Mouse (Mus musculus) brain, embryonic 14.5 days (tissue): ENCODE results near the gene Slit3. TPM values are rescaled to one million over a fixed set of nuclear protein-coding genes. Genes with fewer than 3 reads are reported as not detected.
A peak's percentile ranks its signal among the peaks of the same experiment; 100 is the strongest.

Experiments
- DNase-seq: peaks from one replicate; pipeline ENCODE4 v3.0.0-alpha.2; 2011; ENCODE audit warnings: low read depth
- CTCF ChIP-seq: fragments of 200-500 bp; IDR thresholded peaks from 2 replicates; pipeline ENCODE4 v1.5.1; 2012; ENCODE audit warnings: inconsistent platforms, mild to moderate bottlenecking, moderate library complexity, borderline replicate concordance; ENCODE audit not compliant: insufficient read depth, insufficient read length; ENCODE audit errors: extremely low read depth
- POLR2A ChIP-seq: fragments of 200-500 bp; IDR thresholded peaks from 2 replicates; pipeline ENCODE4 v1.6.1; 2012; ENCODE audit warnings: mild to moderate bottlenecking, inconsistent platforms, borderline replicate concordance; ENCODE audit not compliant: poor library complexity, insufficient read depth, insufficient read length, severe bottlenecking; ENCODE audit errors: extremely low read depth
- polyA plus RNA-seq: library from polyadenylated mRNA; depleted of rRNA; stranded (reverse); fragments of >200 nt; gene quantifications from 2 replicates; pipeline ENCODE4 v1.2.3, GENCODE M21; 2012

Gene Slit3
- polyA plus RNA-seq, 1 experiment: 9.3 TPM

DNA sequence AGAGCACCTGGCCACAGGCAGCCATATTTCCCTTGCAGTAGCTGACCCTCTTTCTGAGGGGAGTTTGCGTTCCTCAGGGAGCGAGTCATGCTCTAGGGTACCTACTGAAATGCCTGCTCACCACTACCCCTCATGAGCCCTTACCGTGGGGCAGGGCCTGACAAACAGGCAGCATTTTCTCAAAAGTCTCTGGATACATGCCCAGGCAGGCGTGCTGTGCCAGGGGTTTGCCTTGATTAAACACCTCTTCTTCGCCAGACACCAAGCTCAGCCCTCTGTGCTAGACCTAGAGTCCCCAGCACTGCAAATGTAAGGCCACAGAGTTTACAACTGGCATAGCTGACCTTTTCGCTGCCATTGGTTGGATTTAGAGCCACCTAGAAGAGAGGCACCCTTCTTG, 345.7 kb downstream of the Slit3 start:
- no peak for TF ChIP-seq POLR2A
- no peak for TF ChIP-seq CTCF
- DNase-seq: peak; percentile 63

DNA sequence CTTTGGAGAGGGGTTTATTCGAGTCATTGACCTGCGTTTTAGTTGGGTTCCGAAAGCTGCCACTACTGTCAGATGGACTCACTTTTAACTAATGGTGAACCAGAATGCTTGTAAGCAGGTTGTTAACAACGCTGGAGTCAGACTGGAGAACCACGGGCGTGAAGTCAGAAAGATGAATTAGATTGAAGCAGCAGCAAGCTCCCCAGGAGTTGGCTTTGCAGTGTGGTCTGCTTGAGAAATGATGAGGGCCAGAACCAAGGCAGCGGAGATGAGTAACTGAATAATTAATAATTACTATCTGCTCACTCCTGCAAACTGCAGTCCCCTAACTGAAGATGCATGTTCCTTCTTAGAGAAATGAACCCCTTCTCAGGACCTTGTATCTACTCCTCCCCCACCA, 347.8 kb downstream of the Slit3 start:
- DNase-seq: no peak
- TF ChIP-seq CTCF (no peak), POLR2A (no peak)

DNA sequence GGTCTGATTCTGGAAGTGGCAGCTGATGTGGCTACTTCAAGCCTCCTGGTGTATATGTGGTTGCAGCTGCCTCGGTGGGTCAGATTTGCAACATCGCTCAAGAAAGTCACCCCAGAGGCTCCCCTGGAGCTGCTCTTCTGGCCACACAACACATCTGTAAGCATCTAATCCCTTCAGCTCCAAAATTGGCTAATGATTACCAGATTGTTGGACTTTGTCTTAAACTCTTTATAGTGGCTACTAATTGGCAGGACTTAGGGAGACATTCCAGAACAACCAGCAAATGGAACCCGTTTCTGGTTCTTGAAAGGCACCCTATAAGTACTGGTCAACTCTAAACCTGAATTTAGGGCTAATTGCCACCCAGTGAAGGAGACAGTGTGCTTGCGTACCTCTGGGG, 348.9 kb downstream of the Slit3 start:
- no peak for DNase-seq
- TF ChIP-seq CTCF (no peak), POLR2A (no peak)

DNA sequence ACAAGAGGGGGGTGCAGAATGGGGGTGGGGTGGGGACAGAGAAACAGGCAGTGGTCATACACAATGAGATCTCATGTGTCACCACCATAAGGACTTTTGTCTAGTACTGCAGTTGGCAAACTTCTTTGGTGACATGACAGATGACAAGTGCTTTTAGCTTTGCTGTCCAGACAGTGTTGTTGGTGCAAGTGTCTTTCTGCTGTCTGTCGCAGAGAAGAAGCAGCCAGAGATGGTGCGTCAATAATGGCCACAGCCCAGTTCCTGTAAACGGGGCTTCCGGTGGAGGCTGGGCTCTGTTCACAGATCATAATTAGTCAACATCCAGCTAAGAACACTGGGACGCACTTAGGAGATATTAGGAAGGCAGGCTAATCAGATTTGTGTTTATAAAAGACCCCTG, 349.8 kb downstream of the Slit3 start:
- no peak for DNase-seq
- TF ChIP-seq CTCF (no peak), POLR2A (no peak)

DNA sequence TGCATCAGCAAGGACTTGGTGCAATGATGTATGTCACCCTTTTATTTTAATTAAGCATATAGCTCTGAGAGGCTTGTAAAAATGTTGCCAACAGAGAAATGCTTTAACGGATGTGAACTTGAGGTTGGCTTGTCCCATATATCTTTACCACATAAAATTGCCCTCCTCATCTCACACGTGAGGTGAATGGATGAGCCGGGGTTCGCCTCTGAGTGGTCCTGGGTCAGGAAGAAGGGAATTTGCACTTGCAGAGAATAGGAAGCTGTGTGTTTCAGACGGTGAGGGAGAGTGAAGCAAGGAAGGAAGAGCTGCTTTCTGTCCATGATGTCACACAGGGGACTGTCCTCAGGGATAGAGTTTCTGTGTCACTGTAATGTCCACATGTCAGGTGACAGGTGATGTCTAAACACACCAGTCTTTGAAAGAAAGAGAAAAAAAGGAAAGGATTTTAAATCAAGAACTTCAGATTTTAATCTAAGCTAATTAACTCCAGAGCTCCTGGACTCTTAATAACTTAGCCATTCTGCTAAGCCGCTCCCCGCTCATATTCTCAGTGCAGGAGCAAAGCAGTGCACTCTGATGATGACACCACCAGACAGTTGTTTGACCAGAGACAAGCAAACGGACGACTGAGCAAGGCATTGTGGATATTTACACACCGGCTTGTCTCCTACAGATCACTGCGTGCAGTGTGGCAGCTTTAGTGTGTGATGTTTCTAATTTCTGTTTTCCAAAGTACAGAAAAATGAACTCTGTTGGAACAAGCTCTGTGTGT, 352.0 kb downstream of the Slit3 start:
- DNase-seq: no peak
- TF ChIP-seq CTCF: no peak
- no peak for TF ChIP-seq POLR2A

DNA sequence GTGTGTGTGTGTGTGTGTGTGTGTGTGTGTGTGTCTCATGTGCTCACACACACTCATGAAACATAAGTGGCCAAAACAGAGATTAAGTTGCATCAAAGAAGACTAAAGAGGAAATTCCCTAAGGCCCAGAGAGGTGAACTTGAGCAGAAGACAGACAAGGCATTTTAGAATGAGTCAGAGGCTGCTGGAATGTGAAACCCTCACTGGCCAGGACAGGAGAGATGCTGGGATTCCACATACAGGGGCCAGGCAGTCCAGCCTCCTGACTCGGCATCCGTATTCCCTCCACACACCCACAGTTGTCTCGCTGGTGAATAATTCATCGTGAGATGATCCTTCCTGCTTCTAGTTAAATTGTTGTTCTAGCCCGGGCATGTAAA, 352.6 kb downstream of the Slit3 start:
- DNase-seq: no peak
- TF ChIP-seq CTCF (no peak), POLR2A (no peak)

DNA sequence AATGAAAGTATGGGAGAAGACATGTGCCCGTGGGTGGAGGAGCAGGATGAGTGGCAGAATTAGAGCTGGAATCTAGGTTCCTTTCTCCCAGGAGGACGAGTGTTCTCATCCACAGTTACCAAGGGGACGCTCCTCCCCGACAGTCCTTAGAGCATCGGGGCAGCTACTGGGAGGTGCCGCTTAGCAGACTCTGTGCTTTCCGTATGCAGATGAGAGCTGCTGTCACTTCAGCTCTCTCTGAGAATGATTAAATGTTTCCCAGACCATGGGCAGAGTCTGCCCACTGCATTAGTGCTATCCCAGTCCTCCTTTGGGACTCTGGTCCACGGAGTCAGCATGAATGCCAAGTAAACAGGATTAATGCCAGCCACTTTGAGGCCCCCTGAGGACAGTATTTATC, 359.1 kb downstream of the Slit3 start:
- TF ChIP-seq POLR2A (no peak), CTCF (no peak)
- peak; percentile 43 for DNase-seq

DNA sequence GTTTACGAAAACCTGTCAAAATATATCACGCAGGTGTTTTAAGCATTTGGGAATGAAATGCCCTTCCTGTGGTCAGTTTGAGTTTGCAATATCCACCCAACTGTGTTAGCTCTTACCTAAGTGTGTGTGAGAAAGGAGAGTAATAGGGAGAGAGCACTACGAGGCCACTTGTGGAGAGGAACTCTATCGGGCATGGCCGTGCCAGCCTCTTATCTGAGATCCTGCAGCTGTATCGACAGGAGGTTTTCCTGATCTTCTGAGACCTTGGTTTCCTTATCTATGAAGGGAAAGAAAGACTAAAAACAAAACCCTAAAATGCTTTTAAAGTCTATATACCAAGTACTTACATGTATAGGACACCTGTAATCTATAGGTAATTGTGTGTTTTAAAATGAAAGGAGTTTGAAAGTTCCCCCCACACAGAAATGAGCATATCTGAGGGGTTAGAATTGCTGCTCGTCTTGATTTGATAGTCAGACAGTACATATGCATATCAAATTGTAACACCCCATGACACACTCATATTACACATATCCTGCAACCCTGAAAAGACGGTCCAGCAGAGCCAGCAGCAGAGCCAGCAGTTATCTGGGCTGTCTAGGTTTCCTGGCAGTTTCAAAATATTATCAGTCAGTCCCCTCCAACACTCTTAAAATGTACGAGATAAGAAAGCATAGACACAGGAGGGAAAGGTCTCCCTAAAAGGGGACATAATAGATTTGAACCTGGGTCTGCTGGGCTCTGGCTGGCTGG, 360.8 kb downstream of the Slit3 start:
- DNase-seq: no peak
- TF ChIP-seq POLR2A (no peak), CTCF (no peak)

DNA sequence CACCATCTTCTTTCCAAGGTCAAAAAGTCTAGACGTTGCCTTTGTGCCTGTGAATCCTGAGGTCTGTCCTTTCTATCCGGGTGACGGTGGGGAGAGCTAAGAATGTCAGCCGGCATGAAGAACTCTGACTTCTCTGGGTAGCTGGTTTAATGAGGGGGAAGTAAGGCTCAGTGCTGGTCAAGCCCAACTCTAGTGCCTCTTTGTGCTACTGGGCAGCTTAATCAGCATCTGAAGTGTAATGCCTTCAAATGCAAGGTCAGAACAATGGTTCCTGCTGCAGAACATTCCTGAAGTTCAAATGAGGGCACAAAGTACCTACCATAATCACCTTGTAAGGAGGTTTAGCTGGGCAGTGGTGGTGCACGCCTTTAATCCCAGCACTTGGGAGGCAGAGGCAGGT, 366.9 kb downstream of the Slit3 start:
- TF ChIP-seq CTCF: no peak
- no peak for TF ChIP-seq POLR2A
- no peak for DNase-seq

DNA sequence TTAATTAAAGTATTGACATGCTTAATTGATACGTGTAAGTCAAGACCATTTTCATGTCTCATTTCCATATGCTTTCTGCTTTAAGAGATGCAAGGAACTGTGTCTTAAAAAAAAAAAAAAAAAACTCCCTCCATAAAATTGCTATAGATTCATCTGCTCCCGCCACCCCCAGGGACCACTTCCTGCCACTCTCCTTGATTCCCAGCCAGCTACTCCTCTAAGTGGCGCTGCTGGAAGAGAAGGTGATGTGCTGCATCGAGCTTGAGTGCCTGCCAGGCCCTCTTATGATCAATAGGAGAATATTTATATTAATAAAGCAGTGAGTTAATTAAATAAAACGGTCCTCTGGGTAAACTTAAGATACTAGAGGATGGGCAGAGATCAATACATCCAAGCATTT, 370.7 kb downstream of the Slit3 start:
- DNase-seq: peak; percentile 63

DNA sequence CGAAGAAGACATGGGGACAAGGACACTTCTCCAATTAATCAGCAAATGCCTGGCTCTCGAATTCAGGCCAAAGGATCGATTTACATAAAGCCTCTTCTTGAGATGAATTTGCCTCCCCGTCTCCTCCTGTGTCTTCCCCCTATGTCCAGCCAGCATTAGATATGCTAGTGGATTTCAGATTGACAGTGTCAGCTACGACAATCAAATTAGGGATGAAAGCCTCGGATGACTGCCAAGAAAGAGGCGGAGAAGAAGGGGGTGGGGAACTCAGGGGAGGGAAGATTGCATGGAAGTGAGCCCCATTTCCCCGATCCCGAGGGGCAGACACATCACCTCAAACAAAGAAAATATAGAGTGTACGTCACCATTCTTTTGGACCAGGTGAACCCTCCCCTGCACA, 375.9 kb downstream of the Slit3 start:
- peak; percentile 47 for DNase-seq
- no peak for TF ChIP-seq POLR2A
- TF ChIP-seq CTCF: no peak

More for the DNA sequence above, 370.7 kb downstream of the Slit3 start:
- no peak for TF ChIP-seq CTCF
- no peak for TF ChIP-seq POLR2A

DNA sequence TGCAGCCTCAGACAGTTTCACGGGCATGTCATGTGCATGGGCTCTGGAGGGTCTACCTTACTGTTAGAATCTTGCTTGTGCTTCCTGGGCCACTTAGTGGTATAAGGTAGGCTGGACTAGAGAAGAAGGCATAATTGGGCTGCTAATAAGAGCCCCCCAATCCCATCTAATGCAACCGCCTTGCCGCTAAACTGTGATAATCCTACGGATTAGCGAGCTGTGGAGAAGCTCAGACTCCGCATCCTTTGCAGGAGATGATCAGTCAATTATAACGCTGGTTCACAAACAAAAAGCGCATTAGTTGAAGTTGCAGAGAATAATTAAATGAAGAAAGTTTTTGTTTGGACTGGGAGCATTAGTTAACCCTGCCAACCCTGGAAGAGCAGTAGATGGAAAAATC, 376.9 kb downstream of the Slit3 start:
- TF ChIP-seq POLR2A: no peak

More for the DNA sequence above, 376.9 kb downstream of the Slit3 start:
- DNase-seq: no peak
